Mouse (Mus musculus) liver, embryonic 13.5 days (tissue): ENCODE data around the gene Btnl1. TPM values are rescaled to one million over a fixed set of nuclear protein-coding genes. Genes with fewer than 3 reads are reported as not detected.

Experiments
- ATAC-seq: fragments of 200-750 bp; cut with Nextera tagmentation; 2 replicates; pipeline ENCODE4 v1.8.0; 2017; ENCODE audit warnings: low read depth, mild to moderate bottlenecking, moderate number of reproducible peaks, moderate library complexity
- DNase-seq: peaks from one replicate; pipeline ENCODE4 v3.0.0; 2022
- H3K27ac ChIP-seq: fragments of 300-500 bp; sonication (generic); 2 replicates; pipeline ENCODE4 v1.5.1; 2015; ENCODE audit warnings: moderate library complexity, mild to moderate bottlenecking, inconsistent platforms
- H3K27me3 ChIP-seq: fragments of 300-500 bp; sonication (generic); 2 replicates; pipeline ENCODE4 v1.6.1; 2015; ENCODE audit warnings: mild to moderate bottlenecking, inconsistent platforms
- H3K36me3 ChIP-seq: fragments of 300-500 bp; sonication (generic); 2 replicates; pipeline ENCODE4 v1.6.1; 2015; ENCODE audit warnings: mild to moderate bottlenecking, inconsistent platforms
- H3K4me1 ChIP-seq: fragments of 300-500 bp; sonication (generic); replicated peaks from 2 replicates; pipeline ENCODE4 v1.6.1; 2015; ENCODE audit warnings: inconsistent platforms
- H3K4me2 ChIP-seq: fragments of 300-500 bp; sonication (generic); 2 replicates; pipeline ENCODE4 v1.6.1; 2015; ENCODE audit warnings: inconsistent platforms, mild to moderate bottlenecking, moderate library complexity
- H3K4me3 ChIP-seq: fragments of 300-500 bp; sonication (generic); replicated peaks from 2 replicates; pipeline ENCODE4 v1.5.1; 2015; ENCODE audit warnings: mild to moderate bottlenecking, inconsistent platforms
- H3K9ac ChIP-seq: fragments of 300-500 bp; sonication (generic); 2 replicates; pipeline ENCODE4 v1.6.1; 2015; ENCODE audit warnings: mild to moderate bottlenecking, inconsistent platforms
- H3K9me3 ChIP-seq: fragments of 300-500 bp; sonication (generic); replicated peaks from 2 replicates; pipeline ENCODE4 v1.6.1; 2016; ENCODE audit warnings: inconsistent platforms
- WGBS: fragments of 180-500 bp; shearing (Covaris S2); methylation state at CpG from one replicate; pipeline ENCODE4 v1.1.7; 2015; ENCODE audit not compliant: insufficient replicate concordance; 5-methylcytosine and 5-hydroxymethylcytosine counted together
- polyA plus RNA-seq: library from polyadenylated mRNA; unstranded; fragments of >200 nt; fragmentation: Nextera tagmentation; extraction: Ambion mirVana; gene quantifications from 2 replicates; pipeline ENCODE4 v1.2.1, GENCODE M21; 2015

The Btnl1 gene
- polyA plus RNA-seq = not detected in 2 replicates

DNA sequence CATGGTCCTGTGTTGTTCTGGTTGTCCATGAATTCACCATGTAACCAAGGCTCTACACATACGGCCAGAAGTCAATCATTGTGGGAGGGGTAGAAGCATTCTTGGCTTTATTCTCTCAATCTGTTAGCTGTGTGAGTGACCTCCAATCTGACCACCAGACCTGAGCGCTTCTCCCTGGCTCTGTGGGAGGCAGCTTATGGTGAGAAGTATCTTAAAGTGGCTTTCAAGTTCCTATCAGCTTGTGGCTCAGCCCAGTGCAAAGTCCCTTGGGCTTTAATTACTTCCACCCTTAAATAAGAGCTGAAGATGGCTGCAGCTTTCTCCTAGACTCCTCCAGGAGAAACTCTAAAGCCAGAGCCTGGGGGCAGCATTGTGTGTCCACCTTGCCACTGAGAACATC, at the start of gene Btnl1:
Gene Btnl1, plus strand, starts transcription at position 286 of the 400 bp plus-strand sequence.
- DNase-seq (no peak), ATAC-seq (no peak)
- Histone ChIP-seq H3K27ac (no peak within 1 kb of the TSS), H3K27me3 (peaks cover 6% of the 10 kb centered on the region; the same call in 1 of the 2 replicates), H3K4me3 (no peak within 1 kb of the TSS), H3K4me2 (no peak within 1 kb of the TSS), H3K9ac (no peak within 1 kb of the TSS), H3K4me1 (no peaks in the 10 kb centered on the region), H3K36me3 (no peaks in the 10 kb centered on the region), H3K9me3 (no peaks in the 10 kb centered on the region)
- 51% methylated on average over 2 of the region's 2 CpGs for WGBS

DNA sequence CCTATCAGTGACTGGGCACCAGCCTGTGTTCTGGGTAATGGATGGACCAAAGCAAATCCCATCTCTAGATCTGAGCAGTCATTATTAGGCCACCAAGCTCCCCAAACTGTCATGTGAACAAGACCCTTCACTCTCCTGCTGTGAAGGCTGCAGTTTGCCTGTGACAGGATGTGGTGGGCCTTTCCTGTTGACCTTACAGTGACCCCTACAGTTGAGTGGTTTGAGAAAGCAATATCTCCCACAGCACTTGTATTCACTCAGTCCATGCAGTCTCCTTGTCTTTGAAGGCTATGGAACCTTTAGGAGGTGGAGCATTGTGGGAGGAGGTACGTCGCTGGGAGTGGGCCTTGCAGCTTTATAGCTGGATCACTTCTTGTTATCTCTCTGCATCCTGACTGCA, 47.1 kb upstream of the Btnl1 start:
- Histone ChIP-seq H3K4me2 (no peak overlapping the region), H3K4me3 (no peak overlapping the region), H3K27ac (no peak overlapping the region), H3K9ac (no peak overlapping the region), H3K27me3 (no peaks in the 10 kb centered on the region), H3K9me3 (no peaks in the 10 kb centered on the region), H3K4me1 (no peaks in the 10 kb centered on the region), H3K36me3 (no peaks in the 10 kb centered on the region)
- DNase-seq = no peak
- ATAC-seq = no peak
- 12% methylated on average over 2 of the region's 2 CpGs for WGBS

DNA sequence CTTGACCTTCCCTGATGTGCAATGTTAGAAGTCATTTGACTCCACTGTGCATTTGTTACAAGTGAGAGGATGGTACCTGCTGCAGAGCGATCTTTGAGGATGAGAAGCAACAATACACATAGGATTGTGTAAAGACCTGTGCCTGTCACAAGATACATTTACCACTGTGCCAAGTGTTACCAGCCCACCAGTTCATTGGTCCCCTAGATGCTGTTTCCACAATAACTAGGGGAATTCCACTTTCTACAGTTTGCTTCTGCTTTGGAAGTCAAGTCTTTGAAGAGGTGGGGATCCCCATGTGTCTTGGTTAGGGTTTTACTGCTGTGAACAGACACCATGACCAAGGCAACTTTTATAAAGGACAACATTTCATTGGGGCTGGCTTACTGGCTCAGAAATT, 45.7 kb upstream of the Btnl1 start:
- H3K9ac ChIP-seq = no peak overlapping the region
- H3K4me3 ChIP-seq = no peak overlapping the region
- H3K4me1 ChIP-seq = no peaks in the 10 kb centered on the region
- H3K9me3 ChIP-seq = no peaks in the 10 kb centered on the region
- DNase-seq (no peak), ATAC-seq (no peak)
- H3K36me3 ChIP-seq = no peaks in the 10 kb centered on the region
- H3K27me3 ChIP-seq = no peaks in the 10 kb centered on the region
- H3K27ac ChIP-seq = no peak overlapping the region
- 75% methylated on average over 1 of the region's 1 CpGs for WGBS
- H3K4me2 ChIP-seq = no peak overlapping the region

DNA sequence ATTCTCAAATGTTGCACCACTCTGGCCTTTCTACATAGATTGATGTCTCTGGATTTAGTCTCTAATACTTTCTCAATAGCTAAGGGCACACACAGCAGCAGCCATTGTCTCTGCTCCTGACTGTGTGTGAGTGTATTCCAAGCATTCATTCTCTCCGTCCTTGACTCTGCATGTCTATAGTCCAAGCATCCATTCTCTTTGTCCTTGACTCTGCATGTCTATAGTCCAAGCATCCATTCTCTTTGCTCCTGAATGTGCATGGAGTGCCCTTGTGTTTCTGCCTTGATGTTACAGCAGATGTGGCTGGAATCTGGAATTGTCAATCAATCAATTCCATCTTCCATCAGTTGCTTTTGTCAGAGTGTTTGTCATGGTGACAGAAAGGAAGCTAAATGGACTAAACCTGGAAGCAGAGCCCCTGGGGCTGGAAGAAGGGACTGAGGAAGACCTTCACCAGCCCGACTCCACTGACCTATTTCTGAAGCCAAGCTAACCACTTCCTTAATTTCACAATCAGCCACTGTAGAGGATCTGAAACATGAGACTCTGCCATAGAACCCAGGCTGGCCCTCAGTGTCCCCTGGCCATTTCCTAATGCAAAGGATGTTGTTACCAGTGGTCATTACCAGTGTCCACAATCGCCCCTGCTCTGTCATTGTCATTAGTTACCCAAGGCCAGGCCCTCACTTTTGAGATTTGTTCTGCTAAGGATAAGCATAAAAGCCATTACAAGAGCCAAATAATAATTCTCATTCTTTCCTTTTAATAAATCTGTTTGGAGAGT, 36.1 kb upstream of the Btnl1 start:
- no peak overlapping the region for H3K27ac ChIP-seq
- H3K4me3 ChIP-seq = no peak overlapping the region
- H3K4me1 ChIP-seq = no peaks in the 10 kb centered on the region
- H3K4me2 ChIP-seq = no peak overlapping the region
- ATAC-seq (no peak), DNase-seq (no peak)
- H3K9me3 ChIP-seq = no peaks in the 10 kb centered on the region
- no peaks in the 10 kb centered on the region for H3K36me3 ChIP-seq
- H3K27me3 ChIP-seq = no peaks in the 10 kb centered on the region
- WGBS = 23% methylated on average over 3 of the region's 3 CpGs
- no peak overlapping the region for H3K9ac ChIP-seq

DNA sequence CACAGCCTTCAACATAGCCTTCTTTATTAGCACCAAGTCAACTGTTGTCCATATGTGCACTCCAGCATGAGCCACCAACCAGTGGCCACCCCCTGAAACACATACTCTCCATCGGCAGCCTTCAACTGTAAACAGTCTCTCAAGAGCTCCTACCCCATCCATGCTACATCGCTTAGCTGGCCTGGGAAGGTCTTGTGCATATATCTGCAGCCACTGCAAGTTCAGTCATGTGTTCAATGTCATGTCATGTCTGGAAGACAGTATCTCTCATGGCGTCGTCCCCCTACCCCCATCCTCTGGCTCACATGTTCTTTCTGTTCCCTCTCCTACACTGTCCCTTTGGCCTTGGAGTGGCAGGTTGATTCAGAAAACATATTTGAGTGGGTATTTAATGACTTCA, 32.0 kb upstream of the Btnl1 start:
- no peak overlapping the region for H3K9ac ChIP-seq
- 73% methylated on average over 4 of the region's 4 CpGs for WGBS
- ATAC-seq (no peak), DNase-seq (no peak)
- H3K4me1 ChIP-seq = no peaks in the 10 kb centered on the region
- H3K36me3 ChIP-seq = no peaks in the 10 kb centered on the region
- H3K9me3 ChIP-seq = no peaks in the 10 kb centered on the region
- H3K27me3 ChIP-seq = no peaks in the 10 kb centered on the region
- no peak overlapping the region for H3K27ac ChIP-seq
- H3K4me3 ChIP-seq = no peak overlapping the region
- no peak overlapping the region for H3K4me2 ChIP-seq

DNA sequence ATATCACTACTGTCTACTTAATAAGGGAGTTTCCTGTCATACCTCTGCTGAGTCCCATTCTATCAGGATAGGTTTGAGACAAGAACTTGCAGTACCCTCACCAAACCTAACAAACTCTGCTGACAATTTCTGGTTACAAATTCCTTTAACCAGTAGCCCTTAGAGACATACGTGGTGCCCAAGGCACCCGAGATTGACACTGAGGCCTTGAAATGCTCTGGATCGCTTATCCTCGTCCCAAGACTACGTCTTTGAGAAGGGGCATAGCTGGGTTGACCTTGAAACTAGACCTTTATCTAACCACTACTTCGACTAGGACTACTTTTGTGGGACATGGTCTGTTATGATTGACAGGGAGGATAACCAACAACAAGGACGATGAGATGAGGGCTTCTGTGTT, 31.4 kb upstream of the Btnl1 start:
- H3K36me3 ChIP-seq = no peaks in the 10 kb centered on the region
- H3K27me3 ChIP-seq = no peaks in the 10 kb centered on the region
- no peaks in the 10 kb centered on the region for H3K4me1 ChIP-seq
- no peak overlapping the region for H3K27ac ChIP-seq
- no peak overlapping the region for H3K4me3 ChIP-seq
- WGBS = 52% methylated on average over 7 of the region's 7 CpGs
- no peak for ATAC-seq
- H3K9me3 ChIP-seq = no peaks in the 10 kb centered on the region
- DNase-seq = no peak
- no peak overlapping the region for H3K9ac ChIP-seq
- no peak overlapping the region for H3K4me2 ChIP-seq

DNA sequence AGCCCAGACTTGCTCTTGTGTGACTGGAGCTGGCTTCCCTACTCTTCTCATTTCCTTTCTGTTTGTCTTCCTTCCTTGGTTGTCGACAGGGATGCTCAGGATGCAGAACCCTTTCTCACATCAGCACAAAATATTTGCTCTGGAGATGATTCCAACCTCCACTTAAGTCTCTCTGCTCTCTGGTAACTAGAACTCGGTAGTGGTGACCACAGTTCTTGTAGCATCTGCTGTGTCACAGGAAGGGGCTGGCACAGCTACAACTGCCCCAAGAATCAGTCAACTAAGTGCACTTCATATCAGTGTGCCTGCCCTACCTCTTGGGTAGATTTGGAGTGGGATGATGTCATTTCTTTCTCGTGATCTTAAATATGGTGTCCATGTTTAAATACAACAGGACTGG, 30.9 kb upstream of the Btnl1 start:
- DNase-seq = no peak
- H3K36me3 ChIP-seq = no peaks in the 10 kb centered on the region
- no peaks in the 10 kb centered on the region for H3K27me3 ChIP-seq
- no peak for ATAC-seq
- no peak overlapping the region for H3K4me3 ChIP-seq
- no peaks in the 10 kb centered on the region for H3K9me3 ChIP-seq
- H3K4me1 ChIP-seq = no peaks in the 10 kb centered on the region
- H3K27ac ChIP-seq = no peak overlapping the region
- no peak overlapping the region for H3K9ac ChIP-seq
- H3K4me2 ChIP-seq = no peak overlapping the region
- WGBS = 28% methylated on average over 3 of the region's 3 CpGs

DNA sequence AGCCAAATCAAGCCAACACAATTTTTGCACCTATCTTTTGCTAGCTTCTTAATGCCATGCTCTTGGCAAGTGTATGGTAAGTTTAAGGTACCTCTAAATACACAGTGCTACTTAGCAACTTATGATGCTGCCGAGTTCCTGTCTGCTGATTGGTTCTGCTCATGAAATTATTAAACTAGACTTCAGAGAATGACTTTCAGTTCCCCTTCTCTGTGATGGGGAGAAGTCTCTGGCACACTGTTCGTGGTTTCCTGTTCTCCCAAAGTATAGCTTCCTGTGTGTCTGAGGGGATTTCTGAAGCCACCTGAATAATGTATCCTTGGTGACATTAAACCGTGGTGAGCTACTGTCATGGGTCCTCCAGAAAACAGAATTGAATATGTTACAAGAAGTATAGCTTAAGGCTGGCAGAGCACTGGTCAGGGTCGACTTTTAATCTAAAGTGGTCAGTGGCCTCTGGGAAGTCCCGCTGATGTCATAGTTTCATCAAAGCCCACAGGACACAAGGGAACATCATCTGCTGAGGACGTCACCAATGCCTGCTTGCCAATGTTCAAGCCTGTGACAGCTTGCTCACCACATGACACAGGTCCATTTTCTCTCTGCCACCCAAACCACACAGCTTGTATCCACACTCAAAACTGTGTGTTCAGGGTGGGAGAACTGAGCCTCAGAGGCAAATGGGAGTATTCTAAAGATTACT, 29.2 kb upstream of the Btnl1 start:
- peak; percentile 15 for DNase-seq
- Histone ChIP-seq H3K4me1 (no peaks in the 10 kb centered on the region), H3K9me3 (no peaks in the 10 kb centered on the region), H3K27ac (no peak overlapping the region), H3K9ac (no peak overlapping the region), H3K4me3 (no peak overlapping the region), H3K4me2 (no peak overlapping the region), H3K27me3 (no peaks in the 10 kb centered on the region), H3K36me3 (no peaks in the 10 kb centered on the region)
- WGBS = 30% methylated on average over 6 of the region's 6 CpGs
- ATAC-seq = no peak

DNA sequence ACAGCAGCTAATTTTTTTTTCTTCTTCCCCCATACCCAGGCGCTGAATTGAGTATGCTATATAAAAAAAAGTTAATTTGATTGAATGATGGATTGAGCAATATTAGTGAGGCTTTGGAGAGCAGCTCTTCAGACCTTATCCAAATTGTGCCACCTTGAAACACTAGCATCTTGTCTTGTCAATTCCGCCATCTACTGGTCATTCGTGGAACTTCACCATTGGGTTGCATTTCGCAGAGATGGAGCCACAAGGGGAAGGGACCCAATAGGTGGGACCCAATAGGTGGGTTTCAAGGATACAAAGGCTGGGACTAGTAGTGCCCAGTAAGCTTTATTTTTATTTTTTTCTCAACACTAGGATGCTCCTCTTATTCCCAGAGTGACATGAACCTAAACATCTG, 27.5 kb upstream of the Btnl1 start:
- Histone ChIP-seq H3K9ac (no peak overlapping the region), H3K36me3 (no peaks in the 10 kb centered on the region), H3K4me2 (no peak overlapping the region), H3K27ac (no peak overlapping the region), H3K27me3 (no peaks in the 10 kb centered on the region), H3K4me3 (no peak overlapping the region), H3K9me3 (no peaks in the 10 kb centered on the region), H3K4me1 (no peaks in the 10 kb centered on the region)
- ATAC-seq (no peak), DNase-seq (peak; percentile 33)
- WGBS = 5% methylated on average over 4 of the region's 4 CpGs

DNA sequence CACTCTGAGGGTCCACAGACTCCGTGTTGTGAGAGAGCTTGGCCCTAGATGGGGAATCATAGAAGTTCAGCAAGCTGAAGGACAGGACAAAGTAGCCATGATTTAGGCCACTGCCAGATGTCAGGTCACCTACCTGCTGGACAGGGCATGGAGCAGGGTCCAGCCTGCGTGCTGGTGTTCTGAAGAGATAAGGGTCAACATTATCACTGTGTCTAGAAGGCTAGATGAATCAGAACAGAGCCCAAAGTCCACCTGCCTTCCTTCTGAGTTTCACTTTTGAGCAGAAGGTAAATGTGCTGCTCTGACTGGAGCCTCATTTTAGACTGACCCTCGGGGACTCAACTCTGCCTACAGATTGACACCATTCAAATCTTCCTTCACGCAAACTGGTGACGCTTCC, 22.4 kb upstream of the Btnl1 start, which contains the start of gene Btnl2:
Gene Btnl2, plus strand, starts transcription at position 284 of the 400 bp plus-strand sequence.
- WGBS = 63% methylated on average over 5 of the region's 5 CpGs
- H3K27me3 ChIP-seq = no peaks in the 10 kb centered on the region
- no peaks in the 10 kb centered on the region for H3K9me3 ChIP-seq
- no peak within 1 kb of the TSS for H3K9ac ChIP-seq
- H3K4me2 ChIP-seq = no peak within 1 kb of the TSS
- no peak within 1 kb of the TSS for H3K4me3 ChIP-seq
- H3K4me1 ChIP-seq = no peaks in the 10 kb centered on the region
- no peaks in the 10 kb centered on the region for H3K36me3 ChIP-seq
- no peak within 1 kb of the TSS for H3K27ac ChIP-seq
- DNase-seq (no peak), ATAC-seq (no peak)

DNA sequence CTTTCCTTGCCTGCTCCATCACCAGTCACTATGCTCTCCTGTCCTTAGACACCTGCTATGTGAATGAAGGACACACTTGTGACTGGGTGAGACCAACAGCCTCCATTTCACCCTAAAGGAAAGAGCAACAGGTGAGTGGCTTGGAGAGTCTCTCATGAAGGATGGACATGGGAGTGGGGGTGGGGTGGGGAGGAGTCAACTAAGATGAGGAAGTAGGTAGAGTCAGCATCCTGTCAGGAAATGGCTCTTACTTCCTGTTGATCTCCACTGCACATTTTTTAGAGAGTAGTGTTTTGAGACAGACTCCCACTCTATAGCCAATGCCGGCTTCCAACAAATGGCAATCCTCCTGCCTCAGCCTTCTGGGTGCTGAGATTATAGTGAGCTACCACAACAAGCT, 22.0 kb upstream of the Btnl1 start:
- WGBS = 36% methylated on average over 1 of the region's 1 CpGs
- Histone ChIP-seq H3K4me3 (no peak overlapping the region), H3K4me2 (no peak overlapping the region), H3K9ac (no peak overlapping the region), H3K27me3 (no peaks in the 10 kb centered on the region), H3K4me1 (no peaks in the 10 kb centered on the region), H3K36me3 (no peaks in the 10 kb centered on the region), H3K27ac (no peak overlapping the region), H3K9me3 (no peaks in the 10 kb centered on the region)
- no peak for ATAC-seq
- no peak for DNase-seq
